Mouse (Mus musculus) MEL (cell line): Measurements from ENCODE around the gene Nelfcd. TPM values are rescaled to one million over a fixed set of nuclear protein-coding genes. Genes with fewer than 3 reads are reported as not detected.
A peak's percentile ranks its signal among the peaks of the same experiment; 100 is the strongest.

Source experiments
- DNase-seq: peaks from one replicate; pipeline ENCODE4 v3.0.0; 2011; ENCODE audit warnings: low read depth, low spot score
- H3K27ac ChIP-seq: 2 replicates; pipeline ENCODE4 v1.5.1; 2012; ENCODE audit warnings: low read depth, mild to moderate bottlenecking, control low read depth, low read length, moderate library complexity; ENCODE audit not compliant: control insufficient read depth
- H3K27me3 ChIP-seq, 2 experiments: fragments of 150-350 bp in 1 of 2; sonication (generic) in 1 of 2; 2 replicates each; pipeline ENCODE4 v1.6.1; 2012; ENCODE audit warnings: low read length in 2 of 2, mild to moderate bottlenecking in 2 of 2, improper control_type of control experiment in 1 of 2, moderate library complexity in 1 of 2; ENCODE audit not compliant: insufficient read depth in 2 of 2, control insufficient read depth in 1 of 2
- H3K36me3 ChIP-seq, 2 experiments: 2 replicates each; pipeline ENCODE4 v1.6.1; 2012 to 2014; ENCODE audit warnings: low read length in 2 of 2, improper control_type of control experiment in 1 of 2, inconsistent platforms in 1 of 2, mild to moderate bottlenecking in 1 of 2; ENCODE audit not compliant: insufficient read depth in 2 of 2, control insufficient read depth in 1 of 2
- H3K4me1 ChIP-seq, 2 experiments: fragments of 150-350 bp in 1 of 2; sonication (generic) in 1 of 2; 2 replicates each; pipeline ENCODE4 v1.6.1; 2012; ENCODE audit warnings: low read length in 2 of 2, improper control_type of control experiment in 1 of 2, mild to moderate bottlenecking in 1 of 2; ENCODE audit not compliant: insufficient read depth in 2 of 2, control insufficient read depth in 1 of 2
- H3K4me3 ChIP-seq, 2 experiments: fragments of 150-350 bp in 1 of 2; sonication (generic) in 1 of 2; 2 replicates each; pipeline ENCODE4 v1.5.1; 2012; ENCODE audit warnings: low read depth in 2 of 2, low read length in 2 of 2, mild to moderate bottlenecking in 2 of 2, moderate library complexity in 2 of 2, control low read depth in 1 of 2, improper control_type of control experiment in 1 of 2; ENCODE audit not compliant: control insufficient read depth in 1 of 2, insufficient read depth in 1 of 2
- H3K79me2 ChIP-seq: 2 replicates; pipeline ENCODE4 v1.6.1; 2012; ENCODE audit warnings: mild to moderate bottlenecking, low read length, moderate library complexity; ENCODE audit not compliant: control insufficient read depth, poor library complexity, insufficient read depth
- H3K9ac ChIP-seq: 2 replicates; pipeline ENCODE4 v1.6.1; 2012; ENCODE audit warnings: low read depth, mild to moderate bottlenecking, control low read depth, low read length, moderate library complexity; ENCODE audit not compliant: control insufficient read depth, poor library complexity, severe bottlenecking
- H3K9me3 ChIP-seq: fragments of 150-350 bp; sonication (generic); replicated peaks from 2 replicates; pipeline ENCODE4 v1.6.1; 2012; ENCODE audit warnings: mild to moderate bottlenecking, low read length, improper control_type of control experiment, moderate library complexity; ENCODE audit not compliant: insufficient read depth
- CHD2 ChIP-seq: IDR thresholded peaks from 2 replicates; pipeline ENCODE4 v1.6.1; 2011; ENCODE audit warnings: low read length, improper control_type of control experiment
- CTCF ChIP-seq, 3 experiments: IDR thresholded peaks in 2 of 3; conservative IDR thresholded peaks in 1 of 3; 2 replicates each; pipeline ENCODE4 v1.5.1; 2011 to 2012; ENCODE audit warnings: low read length in 3 of 3, low read depth in 2 of 3, mild to moderate bottlenecking in 2 of 3, improper control_type of control experiment in 1 of 3, inconsistent platforms in 1 of 3, mixed read lengths in 1 of 3, moderate library complexity in 1 of 3; ENCODE audit not compliant: control insufficient read depth in 1 of 3, insufficient read depth in 1 of 3, poor library complexity in 1 of 3, severe bottlenecking in 1 of 3
- E2F4 ChIP-seq: IDR thresholded peaks from 2 replicates; pipeline ENCODE4 v1.6.1; 2011; ENCODE audit warnings: low read depth, low read length, improper control_type of control experiment, borderline replicate concordance
- EP300 ChIP-seq, 2 experiments: IDR thresholded peaks; 2 replicates each; pipeline ENCODE4 v1.6.1; 2011; ENCODE audit warnings: improper control_type of control experiment in 2 of 2, low read length in 2 of 2, low read depth in 1 of 2, mild to moderate bottlenecking in 1 of 2
- GATA1 ChIP-seq: IDR thresholded peaks from 2 replicates; pipeline ENCODE4 v1.6.1; 2011; ENCODE audit warnings: low read depth, low read length, improper control_type of control experiment
- HCFC1 ChIP-seq: IDR thresholded peaks from 2 replicates; pipeline ENCODE4 v1.6.1; 2012; ENCODE audit warnings: low read depth, mild to moderate bottlenecking, inconsistent platforms, low read length, improper control_type of control experiment, moderate library complexity
- JUND ChIP-seq: IDR thresholded peaks from 2 replicates; pipeline ENCODE4 v1.6.1; 2011; ENCODE audit warnings: low read depth, mild to moderate bottlenecking, improper control_type of control experiment, low read length
- KAT2A ChIP-seq: conservative IDR thresholded peaks from 2 replicates; pipeline ENCODE4 v1.6.1; 2012; ENCODE audit warnings: low read depth, low read length, improper control_type of control experiment, inconsistent platforms
- MAX ChIP-seq: IDR thresholded peaks from 2 replicates; pipeline ENCODE4 v1.6.1; 2011; ENCODE audit warnings: low read length, improper control_type of control experiment
- MAZ ChIP-seq: IDR thresholded peaks from 2 replicates; pipeline ENCODE4 v1.6.1; 2012; ENCODE audit warnings: low read depth, mild to moderate bottlenecking, inconsistent platforms, low read length, improper control_type of control experiment
- MXI1 ChIP-seq: IDR thresholded peaks from 2 replicates; pipeline ENCODE4 v1.6.1; 2011; ENCODE audit warnings: mild to moderate bottlenecking, low read depth, low read length, improper control_type of control experiment
- MYC ChIP-seq: IDR thresholded peaks from 2 replicates; pipeline ENCODE4 v1.6.1; 2011; ENCODE audit warnings: low read depth, mild to moderate bottlenecking, low read length, improper control_type of control experiment, moderate library complexity
- NELFE ChIP-seq: IDR thresholded peaks from 2 replicates; pipeline ENCODE4 v1.6.1; 2011; ENCODE audit warnings: low read depth, low read length, improper control_type of control experiment
- POLR2A ChIP-seq, 2 experiments: IDR thresholded peaks; 2 replicates each; pipeline ENCODE4 v1.6.1; 2011 to 2012; ENCODE audit warnings: low read length in 2 of 2, mild to moderate bottlenecking in 2 of 2, control low read depth in 1 of 2, improper control_type of control experiment in 1 of 2, low read depth in 1 of 2, moderate library complexity in 1 of 2; ENCODE audit not compliant: control insufficient read depth in 1 of 2, insufficient read depth in 1 of 2, poor library complexity in 1 of 2
- POLR2AphosphoS2 ChIP-seq: IDR thresholded peaks from 2 replicates; pipeline ENCODE4 v1.6.1; 2011; ENCODE audit warnings: low read length, improper control_type of control experiment
- RCOR1 ChIP-seq: IDR thresholded peaks from 2 replicates; pipeline ENCODE4 v1.6.1; 2012; ENCODE audit warnings: low read depth, mild to moderate bottlenecking, inconsistent platforms, low read length, improper control_type of control experiment
- SIN3A ChIP-seq: IDR thresholded peaks from 2 replicates; pipeline ENCODE4 v1.6.1; 2012; ENCODE audit warnings: low read length, improper control_type of control experiment, inconsistent platforms
- TCF12 ChIP-seq: IDR thresholded peaks from 2 replicates; pipeline ENCODE4 v1.6.1; 2014; ENCODE audit warnings: low read depth, mild to moderate bottlenecking, inconsistent platforms, low read length, improper control_type of control experiment, moderate library complexity
- USF2 ChIP-seq, 2 experiments: IDR thresholded peaks; 2 replicates each; pipeline ENCODE4 v1.6.1; 2011 to 2012; ENCODE audit warnings: improper control_type of control experiment in 2 of 2, low read length in 2 of 2, borderline replicate concordance in 1 of 2, inconsistent platforms in 1 of 2, low read depth in 1 of 2, mild to moderate bottlenecking in 1 of 2; ENCODE audit not compliant: insufficient read depth in 1 of 2
- ZC3H11A ChIP-seq: IDR thresholded peaks from 2 replicates; pipeline ENCODE4 v1.6.1; 2012; ENCODE audit warnings: low read depth, mild to moderate bottlenecking, inconsistent platforms, low read length, improper control_type of control experiment
- ZKSCAN1 ChIP-seq: IDR thresholded peaks from 2 replicates; pipeline ENCODE4 v1.6.1; 2012; ENCODE audit warnings: low read depth, mild to moderate bottlenecking, inconsistent platforms, low read length, improper control_type of control experiment, moderate library complexity
- ZMIZ1 ChIP-seq: IDR thresholded peaks from 2 replicates; pipeline ENCODE4 v1.6.1; 2012; ENCODE audit warnings: low read depth, mild to moderate bottlenecking, inconsistent platforms, low read length, improper control_type of control experiment, moderate library complexity
- polyA plus RNA-seq, 2 experiments: library from polyadenylated mRNA; stranded (reverse) in 1 of 2; unstranded in 1 of 2; fragments of >175 nt in 1 of 2; fragments of >200 nt in 1 of 2; gene quantifications; 2 replicates each; pipeline versions ENCODE4 v1.2.1 to v1.2.4; 2012; ENCODE audit warnings: low replicate concordance in 2 of 2, low read depth in 1 of 2; ENCODE audit not compliant: insufficient read length in 2 of 2, insufficient read depth in 1 of 2, missing spikeins in 1 of 2
- total RNA-seq: library from RNA; depleted of rRNA; stranded (reverse); fragments of 300-350 nt; gene quantifications from 2 replicates; pipeline ENCODE4 v1.2.3, GENCODE M21; 2012

Nelfcd gene
- total and polyA plus RNA-seq, 3 experiments, result 46.8 to 89.0 (median 74.8) TPM

- Histone ChIP-seq H3K79me2 (peaks cover 4% of the 10 kb centered on the region; the same call in 1 of the 2 replicates), H3K4me3 (peak within 1 kb of the TSS; percentile 83 to 96), H3K9ac (peak within 1 kb of the TSS; percentile 63), H3K27me3 (no peaks in the 10 kb centered on the region), H3K9me3 (no peaks in the 10 kb centered on the region), H3K27ac (no peak within 1 kb of the TSS), H3K36me3 (peaks cover 0 to 16% of the 10 kb centered on the region in 2 experiments; a peak in 2 of 4 replicates), H3K4me1 (peaks cover 5 to 35% of the 10 kb centered on the region in 2 experiments; a peak in 3 of 4 replicates)
- DNase-seq, result peak; percentile 79
- TF ChIP-seq ZKSCAN1 (no peak), RCOR1 (no peak), POLR2A (IDR thresholded peaks at IDR 0.05; ENCODE audit: control insufficient read depth in 1 of 2, insufficient read depth in 1 of 2, low read depth in 1 of 2, low read length in 2 of 2, poor library complexity in 1 of 2) (peak; percentile 64 to 68), GATA1 (0 out of 2 replicates have a peak, but pooled peaks have one; percentile 15), NELFE (peak; percentile 64), CHD2 (no peak), POLR2AphosphoS2 (peak; percentile 51; the same call in 1 of the 2 replicates), MAX (peak; percentile 45; the same call in 1 of the 2 replicates), TCF12 (no peak), MAZ (peak; percentile 84; the same call in 1 of the 2 replicates), ZMIZ1 (no peak), MXI1 (peak; percentile 50; the same call in 1 of the 2 replicates), HCFC1 (0 out of 2 replicates have a peak, but pooled peaks have one; percentile 10), CTCF (IDR thresholded peaks at IDR 0.05 in 2 of 3, conservative IDR thresholded peaks at IDR 0.05 in 1 of 3; ENCODE audit: control insufficient read depth in 1 of 3, insufficient read depth in 1 of 3, low read depth in 2 of 3, low read length in 3 of 3, poor library complexity in 1 of 3, severe bottlenecking in 1 of 3) (no peak)
Measured at GRCm38 (mm10) chr2:174438737-174439449, 23.3 kb downstream of the Nelfcd start, which contains the start of gene Ctsz. Gene Ctsz, minus strand, starts transcription at chr2:174439039.

GRCm38 (mm10) chr2:174439450-174439838, 23.8 kb downstream of the Nelfcd start:
- TF ChIP-seq MAZ, result no peak
- no peak for TF ChIP-seq JUND
- no peak for TF ChIP-seq SIN3A
- 0 out of 2 replicates have a peak, but pooled peaks have one; percentile 5 for TF ChIP-seq TCF12
- TF ChIP-seq ZC3H11A, result no peak
- peak in 1 of 2 experiments; percentile 40; a peak in 1 of 4 replicates for TF ChIP-seq EP300 (IDR thresholded peaks at IDR 0.05; ENCODE audit: low read depth in 1 of 2, low read length in 2 of 2)
- no peak for TF ChIP-seq KAT2A
- TF ChIP-seq USF2 (IDR thresholded peaks at IDR 0.05; ENCODE audit: borderline replicate concordance in 1 of 2, insufficient read depth in 1 of 2, low read depth in 1 of 2, low read length in 2 of 2), result no peak
- no peak for TF ChIP-seq E2F4
- TF ChIP-seq MYC, result no peak
- TF ChIP-seq POLR2A (IDR thresholded peaks at IDR 0.05; ENCODE audit: control insufficient read depth in 1 of 2, insufficient read depth in 1 of 2, low read depth in 1 of 2, low read length in 2 of 2, poor library complexity in 1 of 2), result no peak
- no peak overlapping the region for H3K27ac ChIP-seq
- H3K4me3 ChIP-seq, result peak overlapping the region; percentile 83 to 96
- H3K79me2 ChIP-seq, result peaks cover 4% of the 10 kb centered on the region; the same call in 1 of the 2 replicates
- no peak for DNase-seq
- H3K27me3 ChIP-seq, result no peaks in the 10 kb centered on the region
- peaks cover 0 to 16% of the 10 kb centered on the region in 2 experiments; a peak in 2 of 4 replicates for H3K36me3 ChIP-seq
- no peaks in the 10 kb centered on the region for H3K9me3 ChIP-seq
- peak overlapping the region; percentile 23 for H3K9ac ChIP-seq
- peaks cover 5 to 34% of the 10 kb centered on the region in 2 experiments; a peak in 3 of 4 replicates for H3K4me1 ChIP-seq
